ENCODE assay signal across 7 mouse cellular contexts in genomic region chr19:60756192-60757098, GRCm38 (mm10). TPM values are rescaled to one million over a fixed set of nuclear protein-coding genes. Genes with fewer than 3 reads are reported as not detected.
DNase-seq lines count a peak whose midpoint lies in the region; ATAC-seq lines count a peak whose summit lies in the region.

No protein-coding gene starts in this region.

- peak; percentile 71 to 72 for DNase-seq in cerebellum, postnatal 14 days
- peak; percentile 62 to 67 for DNase-seq in frontal cortex, postnatal 36 days (ENCODE audit: low spot score in 2 of 2)
- peak; percentile 43 for DNase-seq in left cerebral cortex, postnatal 4 days
- peak; percentile 58 for DNase-seq in midbrain, embryonic 10.5 days (ENCODE audit: low spot score)
- DNase-seq in spleen, adult 12 weeks (ENCODE audit: low spot score): peak; percentile 46

- H3K9ac ChIP-seq in intestine, embryonic 16.5 days (ENCODE audit: low read depth, low read length): peak overlapping the region; percentile 73

- peaks cover 8% of the 10 kb centered on the region; the same call in 1 of the 2 replicates for H3K4me1 ChIP-seq in intestine, embryonic 16.5 days (ENCODE audit: control insufficient read depth, insufficient read depth, low read length)
- peaks cover 24% of the 10 kb centered on the region for H3K4me1 ChIP-seq in midbrain, embryonic 10.5 days

- no peak overlapping the region for H3K27ac ChIP-seq in intestine, embryonic 16.5 days (ENCODE audit: low read length)
- peak overlapping the region; percentile 78 for H3K27ac ChIP-seq in midbrain, embryonic 10.5 days (replicated peaks)

- H3K4me3 ChIP-seq in intestine, embryonic 16.5 days (ENCODE audit: low read length): peak overlapping the region; percentile 76
- H3K4me3 ChIP-seq in midbrain, embryonic 10.5 days: peak overlapping the region; percentile 88

- H3K4me2 ChIP-seq in intestine, embryonic 16.5 days (ENCODE audit: low read depth, low read length): peak overlapping the region; percentile 100

- WGBS in intestine, embryonic 16.5 days: under 1% methylated on average over 97 of the region's 115 CpGs
- under 1% methylated on average over 107 of the region's 115 CpGs for WGBS in midbrain, embryonic 10.5 days

- intact Hi-C loops in left cerebral cortex, postnatal 4 days (cut with DNase I): loop anchor here (10.0 kb wide), 2 partner anchors 182 to 322 kb away; no protein-coding TSS in a partner anchor

- H3K27me3 ChIP-seq in intestine, embryonic 16.5 days (replicated peaks; ENCODE audit: control insufficient read depth, insufficient read depth, low read length): no peaks in the 10 kb centered on the region
- peaks cover 35% of the 10 kb centered on the region for H3K27me3 ChIP-seq in midbrain, embryonic 10.5 days (ENCODE audit: low read depth, poor library complexity, severe bottlenecking)

- H3K36me3 ChIP-seq in intestine, embryonic 16.5 days (ENCODE audit: control insufficient read depth, insufficient read depth, low read length): no peaks in the 10 kb centered on the region
- peaks cover 16% of the 10 kb centered on the region for H3K36me3 ChIP-seq in midbrain, embryonic 10.5 days

- H3K9me3 ChIP-seq in intestine, embryonic 16.5 days (ENCODE audit: control insufficient read depth, low read length): no peaks in the 10 kb centered on the region
- H3K9me3 ChIP-seq in midbrain, embryonic 10.5 days (replicated peaks): no peaks in the 10 kb centered on the region

- peak; percentile 47 for ATAC-seq in activated CD4-positive, CD25-positive, alpha-beta regulatory T cell, adult 4 months
- peak; percentile 58 for ATAC-seq in intestine, embryonic 16.5 days

RNA-seq across cellular contexts. Expression of gene Nanos1, which starts 0.7 kb away (rescaled TPM):
- polyA plus RNA-seq in activated CD4-positive, CD25-positive, alpha-beta regulatory T cell, adult 4 months (2017; shearing (Covaris generic)): 1 to 10 TPM in 1 of 2 experiments, under 1 TPM in 1; 0.94 to 1.4 TPM
- polyA plus RNA-seq in intestine, embryonic 16.5 days (2015; fragmentation: Nextera tagmentation; extraction: Ambion mirVana): 0.65 and 0.78 TPM in 2 replicates
- 10 to 100 TPM; 16.2 to 17.0 TPM for total RNA-seq in left cerebral cortex, postnatal 4 days (2021)
- 1.6 and 2.2 TPM in 2 replicates for polyA plus RNA-seq in midbrain, embryonic 10.5 days (2016; fragmentation: Nextera tagmentation; extraction: Ambion mirVana)

RNA-seq across cellular contexts. Expression of gene Eif3a, which starts 34.0 kb away (rescaled TPM):
- polyA plus RNA-seq in activated CD4-positive, CD25-positive, alpha-beta regulatory T cell, adult 4 months (2017; shearing (Covaris generic)): 100 to 1,000 TPM; 111 to 134 TPM
- polyA plus RNA-seq in intestine, embryonic 16.5 days (2015; fragmentation: Nextera tagmentation; extraction: Ambion mirVana): 114 and 124 TPM in 2 replicates
- 100 to 1,000 TPM; 142 to 157 TPM for total RNA-seq in left cerebral cortex, postnatal 4 days (2021)
- 144 and 146 TPM in 2 replicates for polyA plus RNA-seq in midbrain, embryonic 10.5 days (2016; fragmentation: Nextera tagmentation; extraction: Ambion mirVana)

RNA-seq across cellular contexts. Expression of gene Fam45a, which starts 54.9 kb away (rescaled TPM):
- 10 to 100 TPM; 59.1 to 69.0 TPM for polyA plus RNA-seq in activated CD4-positive, CD25-positive, alpha-beta regulatory T cell, adult 4 months (2017; shearing (Covaris generic))
- 28.3 and 28.7 TPM in 2 replicates for polyA plus RNA-seq in intestine, embryonic 16.5 days (2015; fragmentation: Nextera tagmentation; extraction: Ambion mirVana)
- 10 to 100 TPM; 32.4 to 33.5 TPM for total RNA-seq in left cerebral cortex, postnatal 4 days (2021)
- polyA plus RNA-seq in midbrain, embryonic 10.5 days (2016; fragmentation: Nextera tagmentation; extraction: Ambion mirVana): 32.9 and 37.4 TPM in 2 replicates
